Mouse (Mus musculus) cerebellum, adult 2 months (tissue): ENCODE measurements at regions not wholly inside any gene's neighbourhood (a gene's known extent, or its start where the extent isn't known, plus 50 kb on each side); places are given as distances from the start of the nearest gene placed in this dataset.

Source experiments
- DNase-seq, 2 experiments: peaks; one replicate each; pipeline ENCODE4 v3.0.0; 2021
- H3K27ac ChIP-seq: fragments of 200-500 bp; 2 replicates; pipeline ENCODE4 v1.5.1; 2012; ENCODE audit warnings: low read length, control low read depth, inconsistent platforms; ENCODE audit not compliant: insufficient read depth
- H3K27me3 ChIP-seq: fragments of 200-500 bp; 2 replicates; pipeline ENCODE4 v1.6.1; 2012; ENCODE audit warnings: inconsistent platforms, mild to moderate bottlenecking, low read length, moderate library complexity; ENCODE audit not compliant: control insufficient read depth, insufficient read depth
- H3K4me1 ChIP-seq: fragments of 200-500 bp; 2 replicates; pipeline ENCODE4 v1.6.1; 2011; ENCODE audit warnings: low read length; ENCODE audit not compliant: control insufficient read depth, insufficient read depth
- H3K4me3 ChIP-seq: fragments of 200-500 bp; replicated peaks from 2 replicates; pipeline ENCODE3; 2011; ENCODE audit warnings: mild to moderate bottlenecking, low read depth, low read length, control low read depth; ENCODE audit not compliant: insufficient read depth
- CTCF ChIP-seq: fragments of 200-500 bp; IDR thresholded peaks from 2 replicates; pipeline ENCODE4 v1.5.1; 2011; ENCODE audit warnings: low read depth, mild to moderate bottlenecking, control low read depth, low read length, moderate library complexity, borderline replicate concordance; ENCODE audit not compliant: insufficient read depth
- POLR2A ChIP-seq: fragments of 200-500 bp; IDR thresholded peaks from 2 replicates; pipeline ENCODE4 v1.6.1; 2011; ENCODE audit warnings: low read length, control low read depth, borderline replicate concordance; ENCODE audit not compliant: insufficient read depth
- WGBS: fragments of 180-500 bp; shearing (Covaris S2); methylation state at CpG from one replicate; pipeline ENCODE4 v1.1.7; 2018; 5-methylcytosine and 5-hydroxymethylcytosine counted together

GRCm38 (mm10) chr13:59393231-59393938 is 191.6 kb downstream of the Agtpbp1 start:
- no peak for TF ChIP-seq POLR2A
- TF ChIP-seq CTCF = no peak
- Histone ChIP-seq H3K27me3 (no peaks in the 10 kb centered on the region), H3K4me1 (no peaks in the 10 kb centered on the region), H3K4me3 (no peak overlapping the region), H3K27ac (no peak overlapping the region)
- WGBS = 39% methylated on average over 12 of the region's 12 CpGs
- no peak for DNase-seq

- no peak overlapping the region for H3K4me3 ChIP-seq
- no peak overlapping the region for H3K27ac ChIP-seq
- no peak for DNase-seq
- TF ChIP-seq POLR2A (no peak), CTCF (no peak)
- H3K4me1 ChIP-seq = no peaks in the 10 kb centered on the region
- no peaks in the 10 kb centered on the region for H3K27me3 ChIP-seq
- WGBS = 93% methylated on average over 4 of the region's 4 CpGs
Observed at GRCm38 (mm10) chr13:59392828-59393227, 192.2 kb downstream of the Agtpbp1 start.

- DNase-seq = no peak
- Histone ChIP-seq H3K27ac (no peak overlapping the region), H3K4me1 (peaks cover 6% of the 10 kb centered on the region; the same call in 1 of the 2 replicates), H3K4me3 (no peak overlapping the region), H3K27me3 (no peaks in the 10 kb centered on the region)
- TF ChIP-seq POLR2A (no peak), CTCF (no peak)
- WGBS = 77% methylated on average over 14 of the region's 14 CpGs
Observed at GRCm38 (mm10) chr13:59387627-59388325, 197.3 kb downstream of the Agtpbp1 start.

GRCm38 (mm10) chr13:59386935-59387540 is 198.0 kb downstream of the Agtpbp1 start:
- H3K4me3 ChIP-seq = no peak overlapping the region
- no peak overlapping the region for H3K27ac ChIP-seq
- no peak for TF ChIP-seq CTCF
- no peak for TF ChIP-seq POLR2A
- no peaks in the 10 kb centered on the region for H3K27me3 ChIP-seq
- 50% methylated on average over 7 of the region's 7 CpGs for WGBS
- H3K4me1 ChIP-seq = peaks cover 6% of the 10 kb centered on the region; the same call in 1 of the 2 replicates
- DNase-seq = no peak

- H3K4me1 ChIP-seq = peaks cover 6% of the 10 kb centered on the region; the same call in 1 of the 2 replicates
- TF ChIP-seq CTCF (no peak), POLR2A (no peak)
- H3K27me3 ChIP-seq = no peaks in the 10 kb centered on the region
- H3K4me3 ChIP-seq = no peak overlapping the region
- no peak for DNase-seq
- WGBS = 47% methylated on average over 6 of the region's 6 CpGs
- H3K27ac ChIP-seq = no peak overlapping the region
Observed at GRCm38 (mm10) chr13:59385824-59386223, 199.2 kb downstream of the Agtpbp1 start.

- Histone ChIP-seq H3K4me3 (no peak overlapping the region), H3K27ac (no peak overlapping the region), H3K4me1 (no peaks in the 10 kb centered on the region), H3K27me3 (no peaks in the 10 kb centered on the region)
- DNase-seq = no peak
- 71% methylated on average over 12 of the region's 12 CpGs for WGBS
- TF ChIP-seq CTCF (no peak), POLR2A (no peak)
Observed at GRCm38 (mm10) chr13:59370141-59370816, 214.7 kb downstream of the Agtpbp1 start.

- H3K27ac ChIP-seq = no peak overlapping the region
- no peaks in the 10 kb centered on the region for H3K27me3 ChIP-seq
- 51% methylated on average over 13 of the region's 13 CpGs for WGBS
- TF ChIP-seq CTCF (no peak), POLR2A (no peak)
- no peaks in the 10 kb centered on the region for H3K4me1 ChIP-seq
- no peak overlapping the region for H3K4me3 ChIP-seq
- no peak for DNase-seq
Observed at GRCm38 (mm10) chr13:59368550-59369449, 216.2 kb downstream of the Agtpbp1 start.
